Mouse (Mus musculus) lung, adult 2 months (tissue): Measurements from ENCODE around the gene Heyl. TPM values are rescaled to one million over a fixed set of nuclear protein-coding genes. Genes with fewer than 3 reads are reported as not detected.

Experiments
- DNase-seq: peaks from one replicate; pipeline ENCODE4 v3.0.0; 2022
- H3K4me1 ChIP-seq: fragments of 200-500 bp; 2 replicates; pipeline ENCODE4 v1.6.1; 2011; ENCODE audit warnings: low read length; ENCODE audit not compliant: control insufficient read depth, insufficient read depth
- H3K4me3 ChIP-seq: fragments of 200-500 bp; replicated peaks from 2 replicates; pipeline ENCODE3; 2011; ENCODE audit warnings: low read depth, mild to moderate bottlenecking, control low read depth, low read length; ENCODE audit errors: extremely low read depth
- CTCF ChIP-seq: fragments of 200-500 bp; IDR thresholded peaks from 2 replicates; pipeline ENCODE4 v1.5.1; 2011; ENCODE audit warnings: mild to moderate bottlenecking, low read length, control low read depth; ENCODE audit not compliant: insufficient read depth
- POLR2A ChIP-seq: fragments of 200-500 bp; IDR thresholded peaks from 2 replicates; pipeline ENCODE4 v1.6.1; 2011; ENCODE audit warnings: low read depth, mild to moderate bottlenecking, control low read depth, low read length, borderline replicate concordance; ENCODE audit errors: extremely low read depth
- WGBS: fragments of 180-500 bp; shearing (Covaris S2); methylation state at CpG from one replicate; pipeline ENCODE4 v1.1.7; 2018; 5-methylcytosine and 5-hydroxymethylcytosine counted together
- polyA plus RNA-seq: library from polyadenylated mRNA; depleted of rRNA; stranded (reverse); fragments of >200 nt; gene quantifications from 2 replicates; pipeline ENCODE4 v1.2.3, GENCODE M21; 2012; rRNA removed

Heyl gene
- polyA plus RNA-seq, 1 experiment = 18.0 TPM

DNA sequence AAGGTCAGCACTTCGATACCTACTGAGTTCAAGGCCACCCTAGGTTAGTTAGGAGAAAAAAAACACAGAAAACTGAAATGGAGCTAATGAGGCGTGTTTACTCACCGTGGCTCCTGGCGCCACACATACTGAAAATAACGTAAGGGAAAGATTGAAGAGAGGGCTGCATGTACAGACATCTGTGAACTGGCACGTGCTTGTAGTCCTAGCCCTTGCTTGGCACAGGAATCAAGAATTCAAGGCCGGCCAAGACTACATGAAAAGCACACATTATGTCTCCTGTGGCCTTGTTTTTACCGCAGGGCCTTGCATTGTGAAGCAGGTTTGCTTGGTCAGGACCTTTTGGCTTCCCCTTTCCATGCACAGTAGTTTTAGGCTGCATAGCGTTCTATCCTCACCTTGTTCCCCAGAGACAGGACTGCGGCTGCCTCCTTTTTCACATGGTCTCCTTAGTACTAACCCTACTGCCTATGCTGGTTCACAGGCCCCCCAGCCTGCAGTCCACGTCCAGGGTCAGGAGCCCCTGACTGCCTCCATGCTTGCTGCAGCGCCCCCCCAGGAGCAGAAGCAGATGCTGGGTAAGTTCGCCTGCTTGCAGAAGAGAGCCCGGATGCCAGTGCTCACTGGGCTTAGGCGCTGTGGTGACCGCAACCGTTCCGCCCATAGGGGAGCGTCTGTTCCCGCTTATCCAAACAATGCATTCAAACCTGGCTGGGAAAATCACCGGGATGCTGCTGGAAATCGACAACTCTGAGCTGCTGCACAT lies 64.0 kb downstream of the Heyl start:
- TF ChIP-seq CTCF = no peak
- TF ChIP-seq POLR2A = no peak
- no peaks in the 10 kb centered on the region for H3K4me1 ChIP-seq
- 94% methylated on average over 22 of the region's 22 CpGs for WGBS
- H3K4me3 ChIP-seq = no peak overlapping the region
- DNase-seq = no peak

DNA sequence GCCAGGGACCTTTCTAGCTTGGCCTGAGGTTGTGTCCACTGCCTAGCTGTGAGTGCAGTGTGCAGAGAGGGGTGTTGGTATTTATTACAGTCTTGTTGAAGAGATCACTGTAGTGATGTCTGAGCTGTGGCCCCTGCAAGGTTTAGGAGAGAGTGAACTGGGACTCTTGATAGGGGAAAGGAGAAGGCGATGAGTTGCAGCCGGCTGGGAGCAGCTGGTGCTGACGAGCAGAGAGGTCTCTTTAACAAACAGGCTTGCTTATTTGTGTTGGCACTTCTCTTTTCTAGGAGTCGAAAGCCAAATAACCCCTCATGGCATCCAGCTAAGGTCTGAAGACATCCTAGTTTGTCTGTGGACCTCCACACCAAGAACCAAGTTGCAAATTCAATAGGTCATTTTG lies 64.9 kb downstream of the Heyl start:
- Histone ChIP-seq H3K4me1 (no peaks in the 10 kb centered on the region), H3K4me3 (no peak overlapping the region)
- 68% methylated on average over 4 of the region's 4 CpGs for WGBS
- no peak for DNase-seq
- TF ChIP-seq POLR2A = no peak
- no peak for TF ChIP-seq CTCF

DNA sequence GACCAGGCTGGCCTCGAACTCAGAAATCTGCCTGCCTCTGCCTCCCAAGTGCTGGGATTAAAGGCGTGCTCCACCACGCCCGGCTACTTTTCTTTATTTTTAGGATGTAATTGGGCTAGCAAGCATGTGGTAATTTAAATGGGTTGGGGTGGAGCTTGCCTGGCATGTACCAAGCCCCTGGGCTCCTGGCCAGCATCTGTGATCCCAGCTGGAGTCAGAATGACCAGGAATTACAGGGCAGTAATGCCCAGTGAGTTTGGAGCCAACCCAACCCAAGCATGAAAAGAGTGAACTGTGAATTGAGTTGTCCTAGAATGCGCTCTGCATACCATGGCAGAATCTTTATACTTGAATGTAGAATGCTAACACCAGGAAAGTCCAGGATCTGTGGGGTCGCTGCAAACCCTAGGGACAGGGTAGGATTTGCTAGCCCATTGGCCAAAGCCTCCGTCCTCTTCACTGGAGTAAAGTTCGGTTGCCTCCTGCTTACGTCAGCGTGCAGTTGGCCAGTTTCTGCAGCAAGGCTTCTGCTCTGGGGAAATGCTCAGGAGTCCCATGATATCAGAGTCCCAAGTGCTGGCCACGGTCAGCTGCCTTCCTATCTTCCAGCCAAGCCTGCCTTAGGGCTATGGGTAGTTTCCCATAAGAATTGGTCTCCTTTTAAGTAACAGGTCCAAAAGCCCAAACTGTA lies 65.8 kb downstream of the Heyl start:
- DNase-seq = no peak
- TF ChIP-seq POLR2A (no peak), CTCF (no peak)
- H3K4me1 ChIP-seq = no peaks in the 10 kb centered on the region
- WGBS = 85% methylated on average over 11 of the region's 11 CpGs
- H3K4me3 ChIP-seq = no peak overlapping the region

Other genes with a start within 250 kb of the Heyl start
- gene Mycl, start 237.9 kb upstream of the Heyl start, polyA plus RNA-seq = 8.1 and 11.7 TPM in 2 replicates
- gene Trit1, start 217.0 kb upstream of the Heyl start, polyA plus RNA-seq = 4.2 and 4.5 TPM in 2 replicates
- gene Bmp8b, start 128.4 kb upstream of the Heyl start, polyA plus RNA-seq = 0.06 and 0.07 TPM in 2 replicates
- gene Oxct2b, start 117.3 kb upstream of the Heyl start, polyA plus RNA-seq = not detected in 2 replicates
- gene Ppie, start 93.6 kb upstream of the Heyl start, polyA plus RNA-seq = 13.0 and 15.3 TPM in 2 replicates
- 2.6 and 2.8 TPM in 2 replicates for gene Hpcal4, start 50.3 kb upstream of the Heyl start, polyA plus RNA-seq
- gene Nt5c1a, start 32.1 kb upstream of the Heyl start, polyA plus RNA-seq = 0.69 and 0.77 TPM in 2 replicates
- gene Pabpc4, start 28.8 kb downstream of the Heyl start, polyA plus RNA-seq = 60.3 and 65.4 TPM in 2 replicates
- not detected in 2 replicates for gene Oxct2a, start 90.1 kb downstream of the Heyl start, polyA plus RNA-seq
- gene Bmp8a, start 109.7 kb downstream of the Heyl start, polyA plus RNA-seq = 0.27 and 0.55 TPM in 2 replicates